Mouse (Mus musculus): Measurements from ENCODE around the gene Serpinb9b. TPM values are rescaled to one million over a fixed set of nuclear protein-coding genes. Genes with fewer than 3 reads are reported as not detected.
A peak's percentile ranks its signal among the peaks of the same experiment; 100 is the strongest.

The Serpinb9b gene
- polyA plus RNA-seq, 3 experiments from 2014 or later: 0.77 TPM; not detected in 2

DNA sequence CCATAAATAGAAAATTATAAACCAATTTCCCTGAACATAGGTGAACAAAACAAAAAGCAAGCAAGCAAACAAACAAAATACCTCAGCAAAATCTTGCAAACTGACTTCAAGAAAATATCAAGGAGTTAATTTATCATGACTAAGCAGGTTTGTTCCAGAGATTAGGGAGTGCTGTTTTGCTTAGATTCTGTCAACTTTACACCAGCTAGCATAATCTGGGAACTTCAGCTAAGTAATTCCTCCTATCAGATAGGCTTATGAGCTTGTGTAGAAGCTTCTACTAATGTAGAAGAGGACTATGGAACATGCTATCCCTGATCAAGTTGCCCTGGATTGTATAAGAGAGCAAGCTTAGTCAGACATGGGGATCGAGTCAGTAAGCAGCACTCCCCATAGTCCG is 20.0 kb downstream of the Serpinb9b start:
- no peak for ATAC-seq

DNA sequence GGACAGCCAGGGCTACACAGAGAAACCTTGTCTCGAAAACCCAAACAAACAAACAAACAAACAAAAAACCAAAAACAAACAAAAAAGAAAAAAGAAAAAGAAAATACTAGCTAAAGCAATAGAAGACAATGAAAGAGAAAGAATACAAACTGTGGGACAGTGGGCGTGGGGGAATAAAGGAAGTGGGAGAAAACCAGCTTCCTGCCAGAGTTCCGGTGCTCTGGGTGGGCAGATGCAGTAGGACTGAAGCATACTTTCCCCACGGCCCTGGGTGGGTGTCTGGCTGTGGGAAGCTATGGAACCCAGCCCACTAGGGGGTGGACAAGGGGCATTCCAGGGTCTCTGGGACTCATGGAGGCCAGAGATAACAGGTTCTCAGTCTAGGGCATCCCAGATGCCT is 21.0 kb downstream of the Serpinb9b start:
- no peak for ATAC-seq

DNA sequence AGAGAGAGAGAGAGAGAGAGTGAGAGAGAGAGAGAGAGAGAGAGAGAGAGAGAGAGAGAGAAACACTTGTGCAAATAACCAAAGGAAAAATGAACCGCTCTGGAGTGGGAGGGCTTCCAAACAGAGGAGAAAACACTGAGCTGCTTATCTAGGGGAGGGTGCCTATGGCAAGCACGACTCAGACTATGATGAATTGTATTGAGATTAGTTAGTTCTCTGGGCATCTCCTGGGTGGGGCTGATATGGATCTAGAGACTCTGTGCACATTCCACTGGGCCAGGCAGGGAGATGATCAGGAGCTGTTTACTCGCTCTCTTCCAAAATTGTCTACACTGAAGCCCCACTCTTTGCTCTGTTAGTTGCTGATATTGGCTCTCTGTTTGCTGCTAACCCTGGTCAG is 24.5 kb downstream of the Serpinb9b start:
- no peak for ATAC-seq

DNA sequence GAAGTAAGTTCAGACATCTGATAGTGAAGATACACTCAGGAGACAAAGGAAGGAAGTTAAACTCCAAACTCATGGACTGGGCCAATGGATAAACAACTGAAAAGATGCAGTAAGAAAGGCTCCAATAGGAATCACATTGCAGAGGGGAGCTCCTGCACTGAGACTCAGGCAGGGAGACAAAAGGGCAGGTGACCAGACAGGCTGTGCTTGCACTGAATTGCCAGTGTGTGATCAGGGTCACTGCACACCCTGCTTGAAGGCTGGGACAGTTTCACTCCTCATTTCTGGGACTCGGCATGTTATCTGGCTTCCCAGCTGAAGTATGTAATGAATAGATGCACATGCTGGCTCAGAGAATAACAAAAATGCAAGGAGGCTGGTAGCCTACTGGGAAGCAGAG is 35.8 kb downstream of the Serpinb9b start:
- ATAC-seq: no peak

DNA sequence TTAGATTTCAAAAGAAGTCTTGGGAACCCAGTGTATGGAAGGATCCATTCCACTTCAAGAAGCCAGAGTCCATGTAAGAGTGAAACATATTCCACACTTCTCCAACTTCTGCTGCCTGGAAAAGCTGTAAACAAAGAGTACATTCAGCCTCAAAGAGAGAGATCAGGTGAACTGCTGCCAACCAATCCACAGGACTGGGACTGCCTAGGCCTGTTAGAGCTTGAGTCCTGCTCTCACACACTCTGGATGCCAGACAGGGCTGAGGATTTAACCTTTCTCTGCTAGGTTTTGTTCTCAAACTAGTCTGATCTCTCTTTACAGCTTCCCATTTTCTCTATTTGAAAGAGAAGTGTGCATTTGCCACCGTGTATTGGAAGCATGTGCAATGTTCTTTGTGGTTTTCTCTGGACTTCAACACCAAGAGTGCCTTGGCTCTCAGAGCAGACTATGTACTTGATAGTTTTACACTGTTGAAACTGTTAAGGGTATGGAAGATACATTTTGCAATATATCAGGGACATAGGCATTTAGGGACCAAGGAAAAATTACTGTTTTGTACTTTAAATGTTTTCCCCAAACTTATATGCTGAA is 40.3 kb downstream of the Serpinb9b start:
- ATAC-seq: no peak

DNA sequence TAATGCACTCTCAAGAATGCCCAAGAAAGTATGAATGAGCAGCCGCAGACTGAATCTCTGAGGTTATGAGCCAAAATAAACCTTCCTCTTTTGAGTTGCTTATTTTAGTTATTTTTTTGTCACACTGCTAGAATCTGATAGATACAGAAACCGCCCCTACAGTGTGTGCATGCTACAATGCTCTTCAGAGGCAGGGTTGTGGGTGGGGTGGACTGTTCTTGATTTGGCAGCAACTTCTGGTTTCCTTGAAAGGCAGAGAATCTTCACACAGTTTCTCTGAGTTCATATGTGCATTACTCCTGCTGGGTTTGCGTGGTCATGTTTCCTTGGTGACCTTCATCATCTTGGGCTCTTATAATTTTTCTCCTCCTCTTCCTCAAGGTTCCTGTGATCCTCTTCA is 40.9 kb downstream of the Serpinb9b start:
- ATAC-seq: no peak

DNA sequence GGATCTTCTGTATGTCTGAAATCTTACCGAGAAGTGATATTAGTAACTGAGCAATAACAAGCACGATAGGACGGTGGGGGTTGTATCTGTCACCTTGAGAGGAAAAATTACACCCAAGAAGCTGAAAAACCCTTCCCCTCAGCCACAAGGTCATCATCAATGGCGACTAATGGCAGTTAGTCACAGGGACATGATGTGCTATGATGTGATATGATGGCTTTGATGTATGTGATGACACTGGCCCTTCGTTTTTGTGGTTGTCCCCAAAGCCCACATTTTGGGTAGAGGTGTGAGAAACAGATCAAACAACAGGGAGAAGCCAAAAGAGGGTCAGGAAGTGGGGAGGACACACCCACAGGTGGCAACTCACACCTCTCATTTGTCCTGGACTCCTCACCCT is 44.6 kb downstream of the Serpinb9b start:
- ATAC-seq: no peak

DNA sequence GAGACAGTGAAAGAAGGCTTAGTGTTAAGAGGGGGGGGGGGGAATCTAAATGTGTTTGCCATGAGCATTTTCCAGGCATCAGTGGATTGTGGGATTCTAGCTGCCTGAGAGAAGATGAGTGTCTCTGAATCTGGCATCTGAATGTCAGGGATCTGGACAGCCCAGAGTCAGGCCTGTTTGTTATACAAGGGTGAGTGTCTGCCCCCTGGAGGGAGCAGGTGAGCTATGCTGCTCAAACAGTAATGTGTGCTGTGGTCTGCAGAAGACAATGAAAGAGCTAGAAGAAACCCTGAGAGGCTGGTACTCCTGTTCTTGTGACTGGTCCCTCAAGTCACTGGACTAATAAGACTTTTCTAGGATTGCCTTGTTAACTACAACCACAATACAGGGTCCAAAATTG is 46.8 kb downstream of the Serpinb9b start:
- peak; percentile 67 for ATAC-seq

DNA sequence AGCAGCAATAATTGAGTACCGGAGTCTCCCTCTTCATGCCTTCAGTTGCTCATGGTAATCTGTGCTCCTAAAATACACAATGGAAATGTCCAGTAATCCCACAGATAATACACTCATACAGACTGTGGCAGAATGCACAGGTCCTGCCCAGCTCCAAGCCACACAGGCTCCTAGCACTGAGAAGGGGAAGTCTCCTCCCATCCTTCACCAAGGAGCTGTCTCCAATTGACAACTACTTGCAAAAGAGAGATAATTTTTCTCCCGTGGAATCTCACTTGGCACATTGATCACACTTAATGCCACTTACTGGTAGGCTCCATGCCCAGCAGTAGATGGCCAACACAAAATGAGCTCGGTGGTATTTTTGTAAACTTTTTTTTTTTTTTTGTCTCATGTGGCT is 49.0 kb downstream of the Serpinb9b start:
- ATAC-seq: no peak

DNA sequence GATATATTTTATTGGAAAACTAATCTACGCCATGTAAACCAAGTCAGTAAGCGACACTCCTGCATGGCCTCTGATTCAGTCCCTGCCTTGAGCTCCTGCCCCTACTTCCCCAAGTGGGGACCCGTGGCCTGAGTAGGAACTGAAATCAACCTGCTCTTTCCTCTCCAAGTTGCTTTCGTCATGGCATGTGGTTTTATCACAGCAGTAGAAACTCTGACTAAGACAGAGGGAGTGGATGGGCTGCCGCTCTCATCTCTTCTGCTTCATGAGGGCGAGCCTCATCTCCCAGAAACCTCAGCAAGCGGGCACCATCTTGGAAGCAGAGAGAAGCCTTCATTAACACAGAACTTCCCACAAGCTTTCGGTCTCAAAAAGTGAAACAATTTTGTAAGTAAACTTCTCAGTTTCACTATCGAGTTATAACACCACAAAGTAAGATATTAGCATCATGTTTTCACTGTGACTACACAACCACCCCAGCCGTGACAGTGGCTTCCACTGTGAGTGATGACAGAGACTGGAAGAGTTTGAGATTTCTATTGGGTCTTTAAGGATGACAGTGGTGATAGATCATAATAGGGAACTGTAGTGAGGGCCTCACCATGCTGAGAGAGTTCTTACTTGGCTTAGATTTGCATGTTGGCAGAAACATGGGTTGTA is 49.9 kb downstream of the Serpinb9b start:
- peak; percentile 60 for ATAC-seq

DNA sequence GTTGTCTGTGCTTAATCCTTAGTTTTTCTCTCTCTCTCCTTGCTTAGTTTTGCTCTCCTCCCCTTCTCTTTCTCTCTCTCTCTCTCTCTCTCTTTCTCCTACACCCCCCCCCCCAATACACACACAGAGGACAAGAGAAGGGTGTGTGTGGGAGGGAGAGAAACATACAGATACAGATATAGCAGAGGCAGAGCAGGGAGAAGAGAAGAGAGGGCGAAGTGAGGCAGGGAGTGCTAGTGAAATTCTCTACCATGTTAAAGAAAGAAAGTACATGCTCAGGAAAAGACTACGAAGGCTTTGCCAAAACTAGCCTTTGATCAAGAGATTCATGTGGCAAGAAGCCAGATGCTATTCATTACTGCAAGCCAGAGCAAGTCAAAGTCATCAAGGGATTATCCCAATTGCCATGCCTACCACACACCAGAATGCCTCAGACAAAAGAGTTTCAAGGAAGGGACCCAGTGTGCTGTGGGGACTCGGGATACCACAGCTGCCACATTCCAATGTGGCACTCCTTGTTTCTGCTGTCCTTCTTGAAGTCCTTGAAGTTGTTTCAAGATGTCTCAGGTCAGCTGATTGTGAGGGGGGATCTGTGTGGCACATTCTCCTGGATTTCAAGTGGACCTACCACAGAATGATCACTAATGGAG is 51.0 kb downstream of the Serpinb9b start, which contains the start of gene Serpinb1b:
Serpinb1b (plus strand) TSS at position 520 of the 650 bp plus-strand sequence.
- no peak for ATAC-seq

DNA sequence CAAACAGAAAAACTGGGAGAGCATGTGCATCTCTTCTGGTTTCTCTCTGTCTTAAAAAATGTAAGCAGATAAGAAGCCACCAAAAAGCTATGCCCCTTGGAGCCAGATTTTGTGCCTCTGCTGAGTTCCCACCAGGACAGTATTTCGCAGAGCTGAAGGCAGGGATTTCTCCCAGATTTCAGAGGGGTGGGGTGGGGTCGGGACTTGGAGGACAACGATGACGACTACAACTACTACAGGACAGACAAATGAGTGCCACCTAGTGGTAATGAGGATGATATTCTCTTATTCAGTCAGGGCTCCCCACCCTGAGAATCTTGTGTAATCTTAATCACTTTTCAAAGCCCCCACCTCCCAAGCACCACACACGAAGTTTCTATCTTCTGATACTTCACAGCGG is 52.2 kb downstream of the Serpinb9b start:
- peak; percentile 68 for ATAC-seq

DNA sequence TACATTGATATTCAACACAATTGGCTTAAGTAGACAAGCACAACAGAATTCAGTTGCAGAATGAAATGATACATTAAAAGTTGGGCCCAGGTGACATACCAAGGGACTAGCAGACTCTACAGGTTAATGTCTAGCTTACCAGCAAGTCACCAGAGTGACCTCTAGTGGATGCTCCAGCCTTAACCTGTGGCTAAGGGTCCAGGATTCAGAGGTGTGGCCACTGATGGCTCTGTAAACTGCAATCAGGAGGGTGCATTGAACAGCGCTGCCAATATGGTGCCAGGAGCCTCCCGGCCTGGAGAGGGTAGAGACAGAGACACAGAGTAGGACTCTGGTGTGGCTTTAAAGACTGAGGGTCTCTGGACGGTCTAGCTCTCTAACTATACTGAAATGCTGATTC is 53.1 kb downstream of the Serpinb9b start:
- ATAC-seq: no peak

DNA sequence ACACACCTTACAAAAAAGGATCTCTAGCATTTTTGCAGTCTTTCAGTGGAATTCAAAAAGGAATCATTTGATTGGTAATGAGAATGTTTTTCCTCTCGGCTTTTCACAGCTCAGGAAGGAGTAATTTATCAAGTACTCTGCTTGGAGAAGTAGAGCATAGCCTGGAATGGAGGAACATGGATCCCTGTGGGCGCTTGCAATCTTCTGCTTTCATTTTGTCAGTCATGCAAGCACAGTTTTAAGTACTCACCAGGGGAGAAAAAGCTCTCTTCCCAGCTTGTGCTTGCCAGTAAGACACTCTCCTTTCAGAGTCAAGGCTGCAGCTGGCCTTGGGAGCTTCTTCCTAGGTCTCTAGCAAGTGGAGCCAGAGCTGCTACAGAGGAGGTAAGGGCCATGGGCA is 56.6 kb downstream of the Serpinb9b start:
- ATAC-seq: no peak

DNA sequence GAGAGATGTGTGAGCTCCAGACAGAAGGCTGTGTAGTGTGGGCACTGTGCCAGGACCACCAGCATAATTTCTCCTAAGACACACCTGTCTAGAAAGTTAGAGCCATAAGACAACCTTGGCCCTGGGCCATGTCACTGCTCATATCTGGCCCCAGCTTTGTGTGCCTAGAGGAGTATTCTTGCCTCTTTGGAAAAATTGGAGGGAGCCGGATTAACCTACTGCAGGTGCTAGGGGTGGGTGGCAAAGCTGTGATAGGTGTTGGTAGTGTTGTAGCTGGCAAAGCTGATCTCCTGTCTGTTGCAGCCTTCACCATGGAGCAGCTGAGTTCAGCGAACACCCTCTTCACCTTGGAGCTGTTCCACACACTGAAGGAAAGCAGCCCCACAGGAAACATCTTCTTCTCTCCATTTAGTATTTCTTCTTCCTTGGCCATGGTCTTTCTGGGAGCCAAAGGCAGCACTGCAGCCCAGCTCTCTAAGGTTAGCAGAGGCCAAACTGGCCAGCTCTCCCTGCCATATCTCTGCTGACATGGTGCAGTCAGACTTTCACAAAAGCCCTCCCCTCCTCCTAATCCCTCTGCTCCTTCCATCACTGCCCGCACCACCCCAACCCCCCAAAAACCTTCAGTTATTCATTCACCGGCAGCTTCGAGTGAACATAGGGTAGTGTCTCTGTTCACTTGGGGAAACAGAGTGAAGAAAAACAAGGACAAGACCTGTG is 57.9 kb downstream of the Serpinb9b start:
- no peak for ATAC-seq

DNA sequence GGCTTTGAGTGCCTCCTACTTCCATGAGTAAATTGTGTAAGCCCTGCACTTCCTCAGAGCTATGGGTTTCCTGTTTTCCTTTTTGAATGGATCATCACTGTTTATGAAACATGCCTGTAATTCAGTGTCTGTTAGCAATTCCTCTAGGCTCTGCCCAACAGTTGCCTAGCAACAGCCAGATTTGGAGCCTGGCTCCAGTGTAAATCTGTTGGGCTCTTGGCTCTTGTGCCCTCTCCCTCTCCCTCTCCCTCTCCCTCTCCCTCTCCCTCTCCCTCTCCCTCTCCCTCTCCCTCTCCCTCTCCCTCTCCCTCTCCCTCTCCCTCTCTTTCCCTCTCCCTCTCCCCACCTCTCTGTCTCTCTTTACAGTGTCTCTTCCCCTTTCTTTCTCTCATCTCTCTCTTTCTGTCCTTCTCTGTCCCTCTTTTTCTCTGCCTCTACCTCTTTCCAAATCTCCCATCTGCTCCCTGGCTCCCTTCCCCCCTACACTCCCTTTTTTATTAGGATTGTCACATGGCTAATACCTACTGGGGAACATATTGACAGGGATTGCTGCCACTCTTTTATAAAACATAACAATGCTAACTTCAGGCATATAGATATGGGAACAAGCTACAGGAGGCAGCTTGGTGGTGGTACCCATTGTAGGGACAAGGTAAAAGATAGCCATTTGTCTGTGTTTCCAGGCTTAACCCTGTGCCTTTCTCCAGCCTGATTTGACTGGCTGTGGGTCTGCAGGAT is 58.6 kb downstream of the Serpinb9b start:
- ATAC-seq: no peak

DNA sequence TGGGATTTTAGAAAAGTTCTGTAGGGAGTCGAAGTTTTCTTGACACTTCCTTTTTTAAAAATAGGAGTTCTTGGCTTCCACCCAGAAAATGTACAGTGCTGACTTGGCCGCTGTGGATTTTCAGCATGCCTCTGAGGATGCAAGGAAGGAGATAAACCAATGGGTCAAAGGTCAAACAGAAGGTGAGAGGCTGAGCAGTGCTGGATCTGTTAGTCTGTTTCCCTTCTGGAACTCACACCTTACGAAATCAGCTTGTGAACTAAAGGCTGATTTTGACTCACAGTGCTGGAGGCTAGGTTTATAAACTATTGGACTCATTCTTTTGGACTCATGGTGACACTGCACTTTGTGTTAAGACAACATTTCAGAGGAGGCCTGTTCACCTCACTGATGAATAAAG is 62.4 kb downstream of the Serpinb9b start:
- ATAC-seq: no peak

DNA sequence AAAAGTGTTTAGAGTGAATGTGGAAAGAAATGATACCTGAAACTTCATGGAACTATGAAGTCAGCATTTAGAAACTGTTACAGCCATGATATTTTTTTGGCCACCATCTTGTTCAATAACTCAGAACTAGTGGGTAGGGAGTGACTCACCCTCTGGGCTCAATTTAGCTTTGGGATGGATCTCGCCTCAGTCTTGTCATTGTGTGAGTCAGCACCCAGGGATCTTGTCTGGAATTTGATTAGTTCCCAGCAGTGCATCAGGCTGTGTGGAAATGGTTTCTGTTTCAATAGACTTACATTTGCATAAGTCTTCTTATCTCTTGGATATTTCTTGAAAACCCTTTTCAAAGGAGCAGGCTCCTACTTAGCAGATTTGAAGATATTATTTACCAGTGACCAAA is 63.3 kb downstream of the Serpinb9b start:
- no peak for ATAC-seq

DNA sequence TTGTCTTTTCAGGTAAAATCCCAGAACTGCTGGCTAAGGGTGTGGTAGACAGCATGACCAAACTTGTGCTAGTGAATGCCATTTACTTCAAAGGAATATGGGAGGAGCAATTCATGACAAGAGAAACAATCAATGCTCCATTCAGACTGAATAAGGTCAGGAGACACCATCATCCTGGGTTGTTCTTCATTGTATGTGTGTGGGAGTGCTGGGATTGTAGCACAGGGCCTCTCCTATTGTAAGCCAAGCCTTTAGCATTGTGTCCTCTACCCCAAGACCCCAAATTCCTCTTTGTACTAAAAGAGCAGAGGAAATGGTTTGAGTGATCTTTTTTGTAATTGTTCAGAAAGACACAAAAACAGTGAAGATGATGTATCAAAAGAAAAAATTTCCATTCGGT is 64.1 kb downstream of the Serpinb9b start:
- no peak for ATAC-seq

Data from inflammation-experienced regulatory T-cells, adult 6 months (primary cell).